Mouse (Mus musculus) kidney, embryonic 16.5 days (tissue): ENCODE data around the gene Dock9. TPM values are rescaled to one million over a fixed set of nuclear protein-coding genes. Genes with fewer than 3 reads are reported as not detected.
A peak's percentile ranks its signal among the peaks of the same experiment; 100 is the strongest.

Experiments
- ATAC-seq: fragments of 200-750 bp; cut with Nextera tagmentation; 2 replicates; pipeline ENCODE4 v1.8.0; 2017; ENCODE audit warnings: moderate TSS enrichment; ENCODE audit not compliant: low FRiP score, low TSS enrichment
- H3K27ac ChIP-seq: fragments of 300-500 bp; sonication (generic); 2 replicates; pipeline ENCODE4 v1.5.1; 2014; ENCODE audit warnings: low read length
- H3K27me3 ChIP-seq: fragments of 300-500 bp; sonication (generic); 2 replicates; pipeline ENCODE4 v1.6.1; 2014; ENCODE audit warnings: low read length, control low read depth, mixed read lengths; ENCODE audit not compliant: insufficient read depth
- H3K36me3 ChIP-seq: fragments of 300-500 bp; sonication (generic); 2 replicates; pipeline ENCODE4 v1.6.1; 2014; ENCODE audit warnings: low read length, control low read depth, mixed read lengths; ENCODE audit not compliant: insufficient read depth
- H3K4me1 ChIP-seq: fragments of 300-500 bp; sonication (generic); 2 replicates; pipeline ENCODE4 v1.6.1; 2014; ENCODE audit warnings: low read length, control low read depth, mixed read lengths; ENCODE audit not compliant: insufficient read depth
- H3K4me2 ChIP-seq: fragments of 300-500 bp; sonication (generic); replicated peaks from 2 replicates; pipeline ENCODE4 v1.6.1; 2014; ENCODE audit warnings: low read depth, low read length
- H3K4me3 ChIP-seq: fragments of 300-500 bp; sonication (generic); 2 replicates; pipeline ENCODE4 v1.5.1; 2014; ENCODE audit warnings: mild to moderate bottlenecking, low read length
- H3K9ac ChIP-seq: fragments of 300-500 bp; sonication (generic); replicated peaks from 2 replicates; pipeline ENCODE4 v1.6.1; 2014; ENCODE audit warnings: low read length
- H3K9me3 ChIP-seq: fragments of 300-500 bp; sonication (generic); 2 replicates; pipeline ENCODE4 v1.6.1; 2016; ENCODE audit warnings: low read length, control low read depth
- WGBS: fragments of 180-500 bp; shearing (Covaris S2); extraction: QIAGEN DNeasy Blood & Tissue Kit; methylation state at CpG from one replicate; pipeline ENCODE4 v1.1.7; 2014; 5-methylcytosine and 5-hydroxymethylcytosine counted together
- polyA plus RNA-seq: library from polyadenylated mRNA; unstranded; fragments of >200 nt; fragmentation: Nextera tagmentation; extraction: Ambion mirVana; gene quantifications from 2 replicates; pipeline ENCODE4 v1.2.1, GENCODE M21; 2015

Dock9 gene
- polyA plus RNA-seq, 1 experiment from 2014 or later = 13.0 TPM

- H3K4me1 ChIP-seq = peaks cover 7% of the 10 kb centered on the region; the same call in 1 of the 2 replicates
- no peaks in the 10 kb centered on the region for H3K27me3 ChIP-seq
- WGBS = 45% methylated on average over 21 of the region's 21 CpGs
- no peaks in the 10 kb centered on the region for H3K36me3 ChIP-seq
- no peak overlapping the region for H3K9ac ChIP-seq
- ATAC-seq = no peak
- no peak overlapping the region for H3K4me3 ChIP-seq
- H3K27ac ChIP-seq = no peak overlapping the region
- no peaks in the 10 kb centered on the region for H3K9me3 ChIP-seq
- no peak overlapping the region for H3K4me2 ChIP-seq
These were observed 211.5 kb downstream of the Dock9 start for GRCm38 (mm10) chr14:121585906-121586765.

GRCm38 (mm10) chr14:121579055-121579454 is 218.6 kb downstream of the Dock9 start:
- Histone ChIP-seq H3K36me3 (peaks cover 17% of the 10 kb centered on the region; the same call in 1 of the 2 replicates), H3K4me1 (no peaks in the 10 kb centered on the region), H3K4me3 (no peak overlapping the region), H3K27me3 (no peaks in the 10 kb centered on the region), H3K27ac (no peak overlapping the region), H3K9ac (no peak overlapping the region), H3K4me2 (no peak overlapping the region), H3K9me3 (no peaks in the 10 kb centered on the region)
- no peak for ATAC-seq
- WGBS = 47% methylated on average over 3 of the region's 3 CpGs

DNA sequence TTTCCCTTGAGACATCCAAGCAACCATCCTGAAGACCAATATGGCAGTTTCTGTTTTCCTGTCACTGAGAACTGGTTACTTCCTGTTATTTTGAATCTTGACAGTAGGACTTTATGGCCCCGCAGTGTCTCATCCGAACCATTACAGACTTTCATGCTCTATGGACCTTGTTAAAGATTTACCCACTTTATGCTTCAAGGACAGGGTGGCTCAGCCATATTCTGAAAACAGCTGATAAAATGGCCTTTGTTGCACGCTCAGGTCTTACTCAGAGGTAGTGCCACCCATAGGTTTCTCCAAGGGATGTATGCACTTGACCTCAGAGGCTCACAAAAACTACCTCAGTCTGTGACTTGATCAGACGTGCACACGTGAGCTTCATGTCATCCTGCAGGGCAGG is 224.2 kb downstream of the Dock9 start:
- peaks cover 9% of the 10 kb centered on the region; the same call in 1 of the 2 replicates for H3K36me3 ChIP-seq

DNA sequence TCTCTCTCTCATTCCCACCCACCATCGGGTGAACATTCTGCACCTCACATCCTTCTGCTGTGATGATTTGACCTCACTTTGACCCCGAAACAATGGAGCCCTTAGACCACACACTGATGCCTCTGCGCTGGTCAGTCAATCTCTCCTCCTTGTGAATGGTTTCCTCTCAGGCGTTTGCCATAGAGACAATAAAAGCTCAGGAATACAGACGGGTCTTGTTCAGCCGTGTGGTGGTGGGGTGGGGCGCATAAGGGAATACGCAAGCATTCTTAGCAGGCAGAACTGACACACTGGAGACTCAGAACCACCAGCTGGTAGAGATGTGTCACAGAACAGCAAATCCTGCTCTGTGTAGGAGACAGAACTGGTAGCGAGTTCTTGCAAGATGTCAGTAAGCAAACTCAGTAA is 230.8 kb downstream of the Dock9 start:
- Histone ChIP-seq H3K9ac (no peak overlapping the region), H3K9me3 (no peaks in the 10 kb centered on the region), H3K27me3 (no peaks in the 10 kb centered on the region), H3K4me1 (no peaks in the 10 kb centered on the region), H3K36me3 (no peaks in the 10 kb centered on the region), H3K4me2 (no peak overlapping the region), H3K27ac (no peak overlapping the region), H3K4me3 (no peak overlapping the region)
- ATAC-seq = no peak
- 58% methylated on average over 9 of the region's 9 CpGs for WGBS

More for the DNA sequence above, 224.2 kb downstream of the Dock9 start:
- Histone ChIP-seq H3K27me3 (no peaks in the 10 kb centered on the region), H3K4me1 (no peaks in the 10 kb centered on the region), H3K4me2 (no peak overlapping the region), H3K9ac (no peak overlapping the region), H3K4me3 (no peak overlapping the region), H3K27ac (no peak overlapping the region), H3K9me3 (no peaks in the 10 kb centered on the region)
- 0 out of 2 replicates have a peak, but pooled peaks have one; percentile 46 for ATAC-seq
- 71% methylated on average over 5 of the region's 5 CpGs for WGBS

DNA sequence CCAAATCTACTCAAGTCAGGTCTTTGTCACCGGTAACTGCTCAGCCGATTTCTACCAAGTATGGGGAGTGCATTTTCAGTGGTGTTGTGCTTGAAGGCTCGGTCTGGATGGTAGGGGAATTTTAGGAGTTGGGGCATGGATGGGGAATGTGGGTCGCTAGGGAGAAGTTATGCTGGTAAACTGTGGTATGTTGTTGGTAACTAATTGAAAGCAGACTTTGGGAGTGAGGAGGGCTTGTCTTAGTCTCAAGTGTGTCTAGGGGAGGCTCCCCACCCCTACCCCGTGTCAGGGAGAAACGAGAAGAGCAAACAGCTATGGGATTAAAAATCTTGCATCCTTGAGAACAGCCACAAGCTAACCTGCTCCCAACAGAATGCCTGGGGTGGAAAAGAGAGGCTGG is 231.7 kb downstream of the Dock9 start:
- peaks cover 4% of the 10 kb centered on the region; the same call in 1 of the 2 replicates for H3K36me3 ChIP-seq
- ATAC-seq = no peak
- no peak overlapping the region for H3K4me3 ChIP-seq
- no peaks in the 10 kb centered on the region for H3K9me3 ChIP-seq
- H3K27ac ChIP-seq = no peak overlapping the region
- 85% methylated on average over 6 of the region's 6 CpGs for WGBS
- no peak overlapping the region for H3K9ac ChIP-seq
- no peaks in the 10 kb centered on the region for H3K27me3 ChIP-seq
- H3K4me1 ChIP-seq = no peaks in the 10 kb centered on the region
- H3K4me2 ChIP-seq = no peak overlapping the region

GRCm38 (mm10) chr14:121564656-121565055 is 233.0 kb downstream of the Dock9 start:
- no peak for ATAC-seq
- Histone ChIP-seq H3K27ac (no peak overlapping the region), H3K9me3 (no peaks in the 10 kb centered on the region), H3K9ac (no peak overlapping the region), H3K4me3 (no peak overlapping the region), H3K27me3 (no peaks in the 10 kb centered on the region), H3K4me1 (no peaks in the 10 kb centered on the region), H3K4me2 (no peak overlapping the region), H3K36me3 (peaks cover 6% of the 10 kb centered on the region; the same call in 1 of the 2 replicates)
- WGBS = 48% methylated on average over 7 of the region's 7 CpGs

DNA sequence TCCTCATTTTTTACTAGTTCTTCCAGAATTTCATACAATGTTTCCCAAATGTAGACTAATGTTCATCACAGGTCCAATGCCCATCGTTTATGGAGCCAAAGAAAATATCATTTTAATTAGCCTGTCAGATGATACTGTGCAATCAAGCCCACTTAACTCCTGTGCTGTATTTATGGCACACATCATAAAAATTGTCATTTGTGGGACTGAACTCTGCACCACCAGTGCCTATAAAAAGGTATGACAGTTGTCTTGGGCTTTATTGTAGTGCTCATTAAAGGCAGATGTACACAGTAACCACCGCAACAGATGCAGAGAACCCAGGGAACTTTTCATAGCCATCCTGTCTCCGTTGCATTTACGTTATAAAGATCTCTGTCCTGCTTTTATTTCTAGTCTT is 233.7 kb downstream of the Dock9 start:
- ATAC-seq = no peak
- Histone ChIP-seq H3K4me1 (no peaks in the 10 kb centered on the region), H3K4me3 (no peak overlapping the region), H3K27me3 (no peaks in the 10 kb centered on the region), H3K4me2 (no peak overlapping the region), H3K27ac (no peak overlapping the region), H3K9me3 (no peaks in the 10 kb centered on the region), H3K36me3 (peaks cover 6% of the 10 kb centered on the region; the same call in 1 of the 2 replicates), H3K9ac (no peak overlapping the region)
- WGBS = 70% methylated on average over 4 of the region's 4 CpGs

DNA sequence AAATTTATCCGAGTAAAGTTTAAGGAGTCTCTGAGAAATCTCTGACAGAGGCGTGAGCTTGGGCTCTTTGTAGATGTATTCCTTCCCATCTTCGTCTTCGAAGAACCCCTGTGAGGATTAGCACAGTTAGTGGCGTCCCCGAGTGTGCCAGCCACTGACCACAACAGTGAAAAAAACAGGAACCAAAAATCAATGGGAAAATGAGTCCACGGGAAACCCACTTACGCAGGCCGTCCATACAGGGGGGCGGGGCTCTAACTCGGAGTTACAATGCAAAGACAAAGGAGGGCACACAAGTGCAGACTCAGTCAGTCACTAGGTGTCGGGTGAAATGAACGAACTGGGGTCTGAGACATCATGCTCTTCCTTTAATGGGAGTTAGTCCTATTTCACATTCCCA is 238.6 kb downstream of the Dock9 start:
- Histone ChIP-seq H3K9me3 (no peaks in the 10 kb centered on the region), H3K9ac (no peak overlapping the region), H3K36me3 (peaks cover 14% of the 10 kb centered on the region), H3K4me1 (no peaks in the 10 kb centered on the region), H3K27me3 (no peaks in the 10 kb centered on the region), H3K27ac (no peak overlapping the region), H3K4me2 (no peak overlapping the region), H3K4me3 (no peak overlapping the region)
- 82% methylated on average over 13 of the region's 13 CpGs for WGBS
- no peak for ATAC-seq

- Histone ChIP-seq H3K9ac (no peak overlapping the region), H3K27ac (no peak overlapping the region), H3K9me3 (no peaks in the 10 kb centered on the region), H3K4me3 (no peak overlapping the region), H3K4me2 (no peak overlapping the region), H3K36me3 (peaks cover 18% of the 10 kb centered on the region), H3K27me3 (no peaks in the 10 kb centered on the region), H3K4me1 (no peaks in the 10 kb centered on the region)
- WGBS = 90% methylated on average over 21 of the region's 21 CpGs
- no peak for ATAC-seq
These were observed 241.0 kb downstream of the Dock9 start for GRCm38 (mm10) chr14:121556401-121557315.
